Mouse (Mus musculus): ENCODE data around the gene Nxn. TPM values are rescaled to one million over a fixed set of nuclear protein-coding genes. Genes with fewer than 3 reads are reported as not detected.

The Nxn gene
- polyA plus RNA-seq, 1 experiment from 2014 or later, result 26.0 TPM

DNA sequence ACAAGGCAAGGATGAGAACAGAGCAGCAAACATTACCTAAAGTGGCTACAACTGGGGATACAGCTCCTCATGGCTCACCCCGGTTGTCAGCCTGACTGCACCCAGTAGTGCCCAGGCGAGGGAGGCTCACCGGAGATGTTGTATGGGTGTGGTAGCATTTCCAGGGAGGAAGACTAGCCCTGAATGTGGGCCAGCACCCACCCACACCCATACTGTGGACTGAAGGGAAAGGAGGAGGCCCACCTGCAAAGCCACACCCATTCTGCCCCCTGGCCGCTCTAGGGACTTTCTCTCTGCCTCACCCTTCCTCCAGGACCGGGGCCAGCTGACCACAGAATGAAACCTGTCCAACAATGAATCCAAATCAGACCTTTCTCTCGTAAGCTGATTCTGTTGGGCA lies 72.3 kb downstream of the Nxn start:
- H3K36me3 ChIP-seq (ENCODE audit: insufficient read depth, low read length), result no peaks in the 10 kb centered on the region
- no peak overlapping the region for H3K4me2 ChIP-seq (ENCODE audit: low read length)
- H3K27ac ChIP-seq, result no peak overlapping the region
- ATAC-seq (replicated peaks; ENCODE audit: low FRiP score, low read depth), result no peak
- H3K27me3 ChIP-seq (ENCODE audit: insufficient read depth, low read length), result no peaks in the 10 kb centered on the region
- TF ChIP-seq CTCF (IDR thresholded peaks at IDR 0.05; ENCODE audit: low read depth), result no peak
- H3K4me1 ChIP-seq (replicated peaks; ENCODE audit: insufficient read depth, low read length), result peaks cover 25% of the 10 kb centered on the region
- H3K4me3 ChIP-seq (replicated peaks; ENCODE audit: low read depth, low read length), result no peak overlapping the region
- no peak for DNase-seq (ENCODE audit: low spot score)
- no peaks in the 10 kb centered on the region for H3K9me3 ChIP-seq (replicated peaks; ENCODE audit: low read length)
- H3K9ac ChIP-seq (ENCODE audit: low read depth, low read length), result no peak overlapping the region
- WGBS, result 75% methylated on average over 6 of the region's 6 CpGs

DNA sequence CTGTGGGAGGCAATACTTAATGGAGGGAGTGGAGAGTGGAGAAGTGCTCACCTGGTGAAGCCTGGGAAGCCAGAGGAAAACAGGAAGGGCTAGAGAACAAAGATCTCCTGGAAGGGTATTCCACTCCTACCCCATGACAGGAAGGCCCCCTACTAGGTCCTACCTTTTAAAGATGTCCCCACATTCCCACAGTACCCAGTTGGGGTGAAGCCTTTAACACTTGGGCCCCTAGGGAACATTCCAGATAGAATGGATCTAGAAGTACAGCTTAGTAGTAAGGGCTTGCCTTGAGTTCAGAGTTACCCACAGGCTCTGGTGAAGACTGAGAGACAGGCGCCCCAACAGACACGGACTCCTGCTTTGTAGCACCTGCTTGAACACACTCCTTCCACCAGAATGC lies 72.9 kb downstream of the Nxn start:
- Histone ChIP-seq H3K9me3 (replicated peaks; ENCODE audit: low read length) (no peaks in the 10 kb centered on the region), H3K4me3 (replicated peaks; ENCODE audit: low read depth, low read length) (no peak overlapping the region), H3K4me2 (ENCODE audit: low read length) (no peak overlapping the region), H3K4me1 (replicated peaks; ENCODE audit: insufficient read depth, low read length) (peaks cover 25% of the 10 kb centered on the region), H3K27me3 (ENCODE audit: insufficient read depth, low read length) (no peaks in the 10 kb centered on the region), H3K9ac (ENCODE audit: low read depth, low read length) (no peak overlapping the region), H3K36me3 (ENCODE audit: insufficient read depth, low read length) (no peaks in the 10 kb centered on the region), H3K27ac (no peak overlapping the region)
- no peak for TF ChIP-seq CTCF (IDR thresholded peaks at IDR 0.05; ENCODE audit: low read depth)
- ATAC-seq (replicated peaks; ENCODE audit: low FRiP score, low read depth) (no peak), DNase-seq (ENCODE audit: low spot score) (no peak)
- WGBS, result 83% methylated on average over 2 of the region's 2 CpGs

DNA sequence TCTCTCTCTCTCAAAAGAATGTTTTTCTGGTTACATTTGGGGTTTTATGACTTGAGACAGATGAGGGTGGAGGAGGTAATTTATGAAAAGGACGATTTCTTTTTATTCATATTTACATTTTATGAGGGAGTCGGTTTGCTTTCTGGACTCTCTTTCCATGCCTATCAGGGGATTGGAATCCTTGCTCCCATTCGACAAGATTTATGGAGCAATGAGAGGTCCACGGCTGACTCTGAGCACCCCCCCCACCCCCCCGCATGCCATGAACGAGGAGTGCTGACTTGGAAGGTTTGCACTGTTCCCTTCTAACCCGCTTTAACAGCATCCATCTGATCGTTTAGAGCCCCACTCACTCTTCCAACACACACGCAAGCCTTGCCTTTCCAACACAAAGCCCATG lies 74.1 kb downstream of the Nxn start:
- Histone ChIP-seq H3K27me3 (ENCODE audit: insufficient read depth, low read length) (no peaks in the 10 kb centered on the region), H3K4me3 (replicated peaks; ENCODE audit: low read depth, low read length) (no peak overlapping the region), H3K27ac (no peak overlapping the region), H3K4me1 (replicated peaks; ENCODE audit: insufficient read depth, low read length) (peaks cover 32% of the 10 kb centered on the region), H3K4me2 (ENCODE audit: low read length) (no peak overlapping the region), H3K9ac (ENCODE audit: low read depth, low read length) (no peak overlapping the region), H3K9me3 (replicated peaks; ENCODE audit: low read length) (no peaks in the 10 kb centered on the region), H3K36me3 (ENCODE audit: insufficient read depth, low read length) (0 out of 2 replicates have a peak, but pooled peaks cover 3% of the 10 kb centered on the region)
- DNase-seq (ENCODE audit: low spot score), result peak; percentile 64
- no peak for TF ChIP-seq CTCF (IDR thresholded peaks at IDR 0.05; ENCODE audit: low read depth)
- 24% methylated on average over 9 of the region's 9 CpGs for WGBS
- ATAC-seq (replicated peaks; ENCODE audit: low FRiP score, low read depth), result no peak

DNA sequence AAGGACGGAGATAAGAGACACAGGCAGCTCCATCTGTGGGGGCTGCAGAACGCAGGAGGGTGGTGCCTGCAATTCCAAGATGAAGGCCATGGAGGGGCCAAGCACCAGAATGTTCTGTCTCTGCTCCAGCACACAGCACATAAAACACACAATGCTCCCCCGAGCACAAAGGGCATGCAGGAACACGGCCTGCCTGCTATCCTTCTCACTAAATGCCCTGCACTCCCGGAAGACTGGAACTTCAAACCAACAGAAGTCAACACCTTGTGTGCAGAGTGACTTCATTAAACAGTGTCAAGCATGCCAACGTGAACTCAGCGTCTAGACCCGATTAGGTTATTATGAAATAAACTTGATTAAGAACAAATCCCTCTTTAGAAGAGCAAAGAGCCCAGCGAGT lies 74.7 kb downstream of the Nxn start:
- Histone ChIP-seq H3K36me3 (ENCODE audit: insufficient read depth, low read length) (0 out of 2 replicates have a peak, but pooled peaks cover 3% of the 10 kb centered on the region), H3K4me2 (ENCODE audit: low read length) (no peak overlapping the region), H3K4me3 (replicated peaks; ENCODE audit: low read depth, low read length) (no peak overlapping the region), H3K9ac (ENCODE audit: low read depth, low read length) (no peak overlapping the region), H3K9me3 (replicated peaks; ENCODE audit: low read length) (no peaks in the 10 kb centered on the region), H3K27ac (peak overlapping the region; percentile 15; the same call in 1 of the 2 replicates), H3K27me3 (ENCODE audit: insufficient read depth, low read length) (no peaks in the 10 kb centered on the region), H3K4me1 (replicated peaks; ENCODE audit: insufficient read depth, low read length) (peaks cover 33% of the 10 kb centered on the region)
- no peak for DNase-seq (ENCODE audit: low spot score)
- 48% methylated on average over 9 of the region's 9 CpGs for WGBS
- no peak for ATAC-seq (replicated peaks; ENCODE audit: low FRiP score, low read depth)
- TF ChIP-seq CTCF (IDR thresholded peaks at IDR 0.05; ENCODE audit: low read depth), result no peak

DNA sequence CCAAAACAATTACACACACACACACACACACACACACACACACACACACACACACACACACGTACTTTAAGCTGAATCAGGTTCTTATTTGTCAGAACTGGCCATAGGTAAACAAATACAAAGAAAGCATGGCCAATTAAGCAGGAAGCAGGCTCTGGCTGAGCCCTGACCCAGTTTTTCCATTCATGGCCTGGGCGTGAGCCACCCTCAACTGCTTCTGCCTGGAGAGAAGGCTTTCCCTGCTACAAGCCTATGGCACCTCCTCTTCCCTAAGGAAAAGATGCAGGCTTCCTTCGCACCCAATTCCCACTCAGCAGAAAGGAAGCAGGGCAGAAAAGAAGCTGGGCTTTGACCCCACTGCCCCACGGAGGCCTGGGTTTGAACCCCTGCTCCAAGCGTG lies 76.0 kb downstream of the Nxn start:
- H3K4me1 ChIP-seq (replicated peaks; ENCODE audit: insufficient read depth, low read length), result peaks cover 27% of the 10 kb centered on the region
- 60% methylated on average over 5 of the region's 5 CpGs for WGBS
- DNase-seq (ENCODE audit: low spot score) (no peak), ATAC-seq (replicated peaks; ENCODE audit: low FRiP score, low read depth) (no peak)
- no peak overlapping the region for H3K4me3 ChIP-seq (replicated peaks; ENCODE audit: low read depth, low read length)
- H3K27me3 ChIP-seq (ENCODE audit: insufficient read depth, low read length), result no peaks in the 10 kb centered on the region
- TF ChIP-seq CTCF (IDR thresholded peaks at IDR 0.05; ENCODE audit: low read depth), result no peak
- H3K36me3 ChIP-seq (ENCODE audit: insufficient read depth, low read length), result 0 out of 2 replicates have a peak, but pooled peaks cover 3% of the 10 kb centered on the region
- H3K4me2 ChIP-seq (ENCODE audit: low read length), result no peak overlapping the region
- H3K9me3 ChIP-seq (replicated peaks; ENCODE audit: low read length), result no peaks in the 10 kb centered on the region
- no peak overlapping the region for H3K27ac ChIP-seq
- no peak overlapping the region for H3K9ac ChIP-seq (ENCODE audit: low read depth, low read length)

DNA sequence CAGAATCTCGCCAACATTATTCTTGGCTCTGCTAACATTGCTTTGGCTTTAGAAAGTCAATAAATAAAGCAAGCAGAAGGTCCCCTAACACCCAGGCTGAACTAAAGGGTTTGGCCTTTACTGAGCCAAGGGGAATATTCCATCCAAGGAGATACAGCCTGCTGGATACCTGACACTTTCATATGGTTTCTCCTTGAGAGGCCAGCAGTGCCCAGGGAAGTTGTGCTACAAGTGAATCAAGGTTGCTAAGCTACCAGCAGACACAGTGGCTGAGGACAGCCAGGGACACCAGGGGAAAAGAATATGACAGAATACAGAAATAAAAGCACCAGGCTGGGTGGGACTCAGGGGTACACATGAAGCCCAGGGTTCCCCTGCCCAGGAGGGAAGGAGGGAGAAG lies 76.9 kb downstream of the Nxn start:
- Histone ChIP-seq H3K9me3 (replicated peaks; ENCODE audit: low read length) (no peaks in the 10 kb centered on the region), H3K9ac (ENCODE audit: low read depth, low read length) (no peak overlapping the region), H3K4me2 (ENCODE audit: low read length) (no peak overlapping the region), H3K27ac (no peak overlapping the region), H3K4me1 (replicated peaks; ENCODE audit: insufficient read depth, low read length) (peaks cover 27% of the 10 kb centered on the region), H3K36me3 (ENCODE audit: insufficient read depth, low read length) (0 out of 2 replicates have a peak, but pooled peaks cover 3% of the 10 kb centered on the region), H3K4me3 (replicated peaks; ENCODE audit: low read depth, low read length) (no peak overlapping the region), H3K27me3 (ENCODE audit: insufficient read depth, low read length) (no peaks in the 10 kb centered on the region)
- 69% methylated on average over 1 of the region's 1 CpGs for WGBS
- DNase-seq (ENCODE audit: low spot score) (peak; percentile 43), ATAC-seq (replicated peaks; ENCODE audit: low FRiP score, low read depth) (no peak)
- no peak for TF ChIP-seq CTCF (IDR thresholded peaks at IDR 0.05; ENCODE audit: low read depth)

DNA sequence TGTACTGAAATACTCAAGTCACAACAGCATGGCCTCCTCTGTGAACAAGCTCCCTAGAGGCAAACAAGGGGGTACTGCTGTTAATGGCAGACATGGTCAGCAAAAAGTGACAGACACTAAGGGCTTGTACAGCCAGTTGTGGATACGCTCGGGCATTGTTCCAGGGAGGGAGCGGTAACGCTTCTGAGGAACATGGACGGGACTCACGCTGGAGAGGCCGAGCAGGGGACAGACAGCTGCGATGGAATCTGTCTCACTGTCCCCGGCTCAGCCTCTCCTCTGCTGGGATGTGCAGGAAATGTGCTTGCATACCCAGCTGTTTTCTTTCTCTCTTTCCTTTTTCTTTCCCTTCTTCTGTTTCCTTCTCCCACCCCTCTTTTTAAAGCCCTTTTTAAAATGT lies 78.5 kb downstream of the Nxn start:
- no peaks in the 10 kb centered on the region for H3K27me3 ChIP-seq (ENCODE audit: insufficient read depth, low read length)
- no peak overlapping the region for H3K9ac ChIP-seq (ENCODE audit: low read depth, low read length)
- 0 out of 2 replicates have a peak, but pooled peaks cover 3% of the 10 kb centered on the region for H3K36me3 ChIP-seq (ENCODE audit: insufficient read depth, low read length)
- peaks cover 27% of the 10 kb centered on the region for H3K4me1 ChIP-seq (replicated peaks; ENCODE audit: insufficient read depth, low read length)
- DNase-seq (ENCODE audit: low spot score) (no peak), ATAC-seq (replicated peaks; ENCODE audit: low FRiP score, low read depth) (no peak)
- no peak overlapping the region for H3K4me2 ChIP-seq (ENCODE audit: low read length)
- no peak overlapping the region for H3K27ac ChIP-seq
- WGBS, result 87% methylated on average over 9 of the region's 9 CpGs
- H3K4me3 ChIP-seq (replicated peaks; ENCODE audit: low read depth, low read length), result no peak overlapping the region
- no peaks in the 10 kb centered on the region for H3K9me3 ChIP-seq (replicated peaks; ENCODE audit: low read length)
- no peak for TF ChIP-seq CTCF (IDR thresholded peaks at IDR 0.05; ENCODE audit: low read depth)
